Mouse (Mus musculus): ENCODE data around the gene Gabrg2. TPM values are rescaled to one million over a fixed set of nuclear protein-coding genes. Genes with fewer than 3 reads are reported as not detected.

Gabrg2 gene
- 0.07 and 0.09 TPM in 2 replicates for polyA plus RNA-seq (2015; fragmentation: Nextera tagmentation; extraction: Ambion mirVana)

DNA sequence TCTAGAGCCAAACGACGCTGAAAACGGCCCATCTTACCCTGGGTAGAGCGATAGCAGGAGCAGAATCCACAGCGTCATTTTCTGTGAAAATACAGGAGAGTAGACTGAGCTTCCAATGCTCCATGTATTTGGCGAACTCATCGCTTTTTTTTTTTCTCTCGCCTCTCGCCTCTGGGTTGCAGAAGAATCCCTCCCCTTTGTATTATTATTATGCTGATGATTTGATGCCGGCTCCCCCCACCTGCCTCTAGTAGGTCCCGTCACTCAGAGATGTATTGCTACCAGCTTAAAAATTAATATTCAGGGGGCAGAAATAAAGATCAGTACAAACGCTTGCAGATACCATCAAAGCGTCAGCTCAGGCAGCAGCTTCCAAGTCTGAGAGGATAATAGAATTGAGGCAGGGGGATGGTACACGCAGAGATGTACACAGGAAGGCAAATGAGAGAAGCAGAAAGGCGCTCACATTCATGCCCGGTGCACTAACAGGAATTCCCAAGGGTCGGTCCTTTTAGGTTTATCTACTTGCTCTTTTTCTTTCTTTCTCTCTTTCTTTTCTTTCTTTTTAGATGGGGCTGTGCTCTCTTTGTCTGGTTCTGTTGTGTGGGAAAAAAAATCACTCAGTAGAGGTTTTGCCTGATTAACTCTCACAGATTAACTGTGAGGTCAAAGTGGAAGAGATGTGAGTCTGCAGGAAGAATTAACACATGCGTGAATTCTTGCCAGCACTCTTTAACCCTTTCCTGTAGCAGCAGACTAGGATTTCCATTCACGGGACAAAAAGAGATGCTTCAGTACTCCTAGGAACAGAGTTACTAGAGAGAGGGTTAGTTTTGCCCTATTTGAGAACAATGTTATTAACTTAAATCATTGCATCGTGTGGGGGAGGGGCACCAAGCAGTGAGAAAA, at the start of gene Gabrg2:
Gene Gabrg2 (minus strand): TSS at position 668 of the 909 bp plus-strand sequence.
- no peak within 1 kb of the TSS for H3K4me2 ChIP-seq (ENCODE audit: low read depth, low read length)
- WGBS, result 10% methylated on average over 20 of the region's 20 CpGs
- no peak for ATAC-seq (replicated peaks; ENCODE audit: extremely low read depth, insufficient read depth, low FRiP score)
- no peak within 1 kb of the TSS for H3K4me3 ChIP-seq (ENCODE audit: low read length)
- H3K9ac ChIP-seq (ENCODE audit: low read length), result no peak within 1 kb of the TSS
- H3K36me3 ChIP-seq (ENCODE audit: control insufficient read depth, insufficient read depth), result no peaks in the 10 kb centered on the region
- H3K27ac ChIP-seq (ENCODE audit: low read length), result no peak within 1 kb of the TSS
- no peaks in the 10 kb centered on the region for H3K27me3 ChIP-seq (ENCODE audit: control insufficient read depth, insufficient read depth, low read length)
- no peaks in the 10 kb centered on the region for H3K9me3 ChIP-seq (replicated peaks; ENCODE audit: control insufficient read depth, low read length)
- H3K4me1 ChIP-seq (ENCODE audit: control insufficient read depth, insufficient read depth, low read length), result no peaks in the 10 kb centered on the region

DNA sequence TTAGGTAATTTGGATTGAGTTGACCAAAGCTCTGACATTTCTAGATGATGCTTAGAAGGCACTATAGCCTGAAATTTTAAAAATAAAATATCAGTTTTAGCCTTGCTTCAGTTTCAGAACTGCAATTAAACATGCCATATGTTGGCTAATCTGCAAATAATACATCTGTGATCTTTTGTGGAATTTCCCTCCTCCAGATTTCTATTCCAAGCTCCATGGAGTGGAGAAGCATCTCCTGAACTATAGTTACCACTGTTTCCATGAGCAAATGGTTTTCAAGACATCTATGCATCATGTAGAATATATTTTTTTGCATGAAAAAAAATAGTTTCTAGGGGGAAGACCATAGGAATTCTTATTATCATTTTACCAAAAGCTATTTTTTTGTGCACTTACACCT, 47.5 kb upstream of the Gabrg2 start:
- ATAC-seq (replicated peaks; ENCODE audit: extremely low read depth, insufficient read depth, low FRiP score), result no peak

DNA sequence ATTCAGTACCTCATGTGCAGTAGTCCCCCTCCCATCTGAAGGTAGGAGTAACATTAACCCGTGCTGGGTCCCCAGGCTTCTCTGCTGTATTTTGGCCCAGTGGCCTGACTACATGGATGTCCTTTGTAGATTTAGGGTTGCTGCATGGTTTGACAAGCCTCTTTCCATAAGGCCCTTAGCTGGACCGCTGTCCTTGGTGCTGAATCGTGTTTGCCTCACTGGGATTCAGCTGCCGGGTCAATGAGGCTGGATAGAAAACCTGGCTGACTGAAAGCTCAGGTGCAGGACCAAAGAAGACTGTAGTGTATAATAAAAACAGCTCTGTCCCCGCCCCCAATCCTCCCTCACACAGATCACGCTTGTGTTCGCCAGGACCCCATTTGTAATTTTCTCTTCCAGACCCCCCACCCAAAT, 1.2 kb downstream of the Gabrg2 start:
- Histone ChIP-seq H3K4me2 (ENCODE audit: low read depth, low read length) (no peak overlapping the region), H3K36me3 (ENCODE audit: control insufficient read depth, insufficient read depth) (no peaks in the 10 kb centered on the region), H3K9me3 (replicated peaks; ENCODE audit: control insufficient read depth, low read length) (no peaks in the 10 kb centered on the region), H3K27ac (ENCODE audit: low read length) (no peak overlapping the region), H3K9ac (ENCODE audit: low read length) (no peak overlapping the region), H3K4me1 (ENCODE audit: control insufficient read depth, insufficient read depth, low read length) (no peaks in the 10 kb centered on the region), H3K4me3 (ENCODE audit: low read length) (no peak overlapping the region), H3K27me3 (ENCODE audit: control insufficient read depth, insufficient read depth, low read length) (no peaks in the 10 kb centered on the region)
- WGBS, result 2% methylated on average over 7 of the region's 7 CpGs
- peak; percentile 52; the same call in 1 of the 2 replicates for ATAC-seq (replicated peaks; ENCODE audit: extremely low read depth, insufficient read depth, low FRiP score)

More for the DNA sequence above, 47.5 kb upstream of the Gabrg2 start:
- Histone ChIP-seq H3K4me3 (ENCODE audit: low read length) (no peak overlapping the region), H3K4me1 (ENCODE audit: control insufficient read depth, insufficient read depth, low read length) (no peaks in the 10 kb centered on the region), H3K36me3 (ENCODE audit: control insufficient read depth, insufficient read depth) (no peaks in the 10 kb centered on the region), H3K27ac (ENCODE audit: low read length) (no peak overlapping the region), H3K4me2 (ENCODE audit: low read depth, low read length) (no peak overlapping the region), H3K9ac (ENCODE audit: low read length) (no peak overlapping the region), H3K27me3 (ENCODE audit: control insufficient read depth, insufficient read depth, low read length) (no peaks in the 10 kb centered on the region), H3K9me3 (replicated peaks; ENCODE audit: control insufficient read depth, low read length) (peaks cover 3% of the 10 kb centered on the region; the same call in 1 of the 2 replicates)

DNA sequence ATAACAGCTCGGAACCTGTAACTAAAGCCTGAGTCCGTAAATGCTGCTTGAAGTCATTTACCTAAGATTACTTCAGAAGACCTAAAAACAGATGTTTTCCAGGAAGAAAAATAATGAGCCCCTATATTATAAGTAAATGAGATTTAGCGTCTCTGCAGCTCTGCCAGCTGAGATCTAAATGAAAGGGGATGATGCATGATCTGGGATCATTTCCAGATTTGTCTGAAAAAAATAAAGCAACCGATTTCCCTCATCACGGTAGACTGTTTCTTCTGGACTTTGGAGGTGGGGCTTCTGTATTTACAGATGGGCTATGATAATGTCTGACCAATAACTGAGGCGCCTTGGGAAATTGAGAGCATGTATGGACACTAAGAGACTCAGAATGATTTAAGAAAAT, 20.5 kb downstream of the Gabrg2 start:
- 66% methylated on average over 6 of the region's 6 CpGs for WGBS
- Histone ChIP-seq H3K36me3 (ENCODE audit: control insufficient read depth, insufficient read depth) (no peaks in the 10 kb centered on the region), H3K4me3 (ENCODE audit: low read length) (no peak overlapping the region), H3K4me2 (ENCODE audit: low read depth, low read length) (no peak overlapping the region), H3K9me3 (replicated peaks; ENCODE audit: control insufficient read depth, low read length) (no peaks in the 10 kb centered on the region), H3K4me1 (ENCODE audit: control insufficient read depth, insufficient read depth, low read length) (no peaks in the 10 kb centered on the region), H3K27ac (ENCODE audit: low read length) (no peak overlapping the region), H3K27me3 (ENCODE audit: control insufficient read depth, insufficient read depth, low read length) (no peaks in the 10 kb centered on the region), H3K9ac (ENCODE audit: low read length) (no peak overlapping the region)
- ATAC-seq (replicated peaks; ENCODE audit: extremely low read depth, insufficient read depth, low FRiP score), result no peak

DNA sequence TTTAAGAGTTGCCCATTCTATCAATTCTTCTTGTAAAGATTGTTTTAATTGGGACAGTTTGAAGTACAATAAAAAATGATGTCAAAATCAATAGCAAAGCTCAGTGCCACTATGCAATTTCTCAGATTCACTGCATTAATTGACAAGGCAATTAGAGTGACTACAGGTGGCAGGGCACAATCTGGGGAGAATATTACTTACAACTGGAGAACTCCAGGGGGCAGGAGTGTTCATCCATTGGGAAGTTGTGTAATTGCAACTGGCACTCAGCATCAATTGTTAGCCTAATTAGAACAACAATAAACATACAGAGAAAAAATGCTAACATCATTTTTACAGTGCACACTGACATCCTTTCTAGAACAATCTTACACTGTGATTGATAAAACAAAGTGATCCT, 32.1 kb downstream of the Gabrg2 start:
- ATAC-seq (replicated peaks; ENCODE audit: extremely low read depth, insufficient read depth, low FRiP score), result no peak
- no peak overlapping the region for H3K4me2 ChIP-seq (ENCODE audit: low read depth, low read length)

DNA sequence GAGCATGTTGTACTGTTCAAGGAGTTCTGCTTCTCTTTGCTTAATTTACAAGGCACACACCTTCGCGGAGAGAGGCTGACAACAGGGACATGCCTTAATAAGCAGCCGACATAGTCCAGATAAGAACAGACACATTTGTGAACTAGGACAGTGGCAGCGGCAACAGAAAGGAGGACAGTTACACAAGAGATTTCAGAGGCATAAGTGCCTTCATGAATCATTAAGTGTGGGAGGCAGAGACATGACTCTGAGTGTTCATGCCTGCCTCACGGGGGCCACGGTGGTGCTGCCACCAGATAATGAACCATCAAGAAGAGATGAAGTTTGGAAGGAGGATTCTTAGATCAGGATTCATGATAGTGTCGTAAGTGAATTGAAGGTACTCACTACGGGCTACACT, 38.0 kb downstream of the Gabrg2 start:
- 0 out of 2 replicates have a peak, but pooled peaks cover 2% of the 10 kb centered on the region for H3K4me1 ChIP-seq (ENCODE audit: control insufficient read depth, insufficient read depth, low read length)
- no peak for ATAC-seq (replicated peaks; ENCODE audit: extremely low read depth, insufficient read depth, low FRiP score)
- H3K27me3 ChIP-seq (ENCODE audit: control insufficient read depth, insufficient read depth, low read length), result no peaks in the 10 kb centered on the region
- 47% methylated on average over 8 of the region's 8 CpGs for WGBS
- no peak overlapping the region for H3K4me3 ChIP-seq (ENCODE audit: low read length)
- no peak overlapping the region for H3K9ac ChIP-seq (ENCODE audit: low read length)
- H3K4me2 ChIP-seq (ENCODE audit: low read depth, low read length), result no peak overlapping the region
- no peaks in the 10 kb centered on the region for H3K36me3 ChIP-seq (ENCODE audit: control insufficient read depth, insufficient read depth)
- no peaks in the 10 kb centered on the region for H3K9me3 ChIP-seq (replicated peaks; ENCODE audit: control insufficient read depth, low read length)
- H3K27ac ChIP-seq (ENCODE audit: low read length), result no peak overlapping the region

More for the DNA sequence above, 32.1 kb downstream of the Gabrg2 start:
- Histone ChIP-seq H3K27me3 (ENCODE audit: control insufficient read depth, insufficient read depth, low read length) (no peaks in the 10 kb centered on the region), H3K4me1 (ENCODE audit: control insufficient read depth, insufficient read depth, low read length) (no peaks in the 10 kb centered on the region), H3K9ac (ENCODE audit: low read length) (no peak overlapping the region), H3K27ac (ENCODE audit: low read length) (no peak overlapping the region), H3K9me3 (replicated peaks; ENCODE audit: control insufficient read depth, low read length) (no peaks in the 10 kb centered on the region), H3K36me3 (ENCODE audit: control insufficient read depth, insufficient read depth) (no peaks in the 10 kb centered on the region), H3K4me3 (ENCODE audit: low read length) (no peak overlapping the region)

DNA sequence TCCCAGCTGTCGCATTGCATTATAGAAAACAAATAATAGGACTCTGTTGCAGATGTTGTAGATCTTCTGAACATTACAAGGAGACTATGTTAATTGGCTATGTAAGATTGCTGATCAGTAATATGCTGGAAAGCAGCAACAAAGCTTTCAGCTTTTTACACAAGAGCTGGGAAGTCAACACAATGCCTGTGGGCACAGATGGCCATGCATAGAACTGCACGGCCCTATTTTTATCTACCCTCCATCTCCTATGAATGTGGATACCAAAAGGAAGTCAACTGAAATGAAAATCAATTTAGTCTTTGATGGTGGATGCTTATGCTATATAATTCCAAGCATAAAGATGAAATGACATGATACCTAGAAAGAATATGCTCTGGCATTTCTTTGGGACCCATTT, 47.1 kb downstream of the Gabrg2 start:
- Histone ChIP-seq H3K9me3 (replicated peaks; ENCODE audit: control insufficient read depth, low read length) (no peaks in the 10 kb centered on the region), H3K9ac (ENCODE audit: low read length) (no peak overlapping the region), H3K27me3 (ENCODE audit: control insufficient read depth, insufficient read depth, low read length) (no peaks in the 10 kb centered on the region), H3K4me1 (ENCODE audit: control insufficient read depth, insufficient read depth, low read length) (no peaks in the 10 kb centered on the region), H3K36me3 (ENCODE audit: control insufficient read depth, insufficient read depth) (no peaks in the 10 kb centered on the region), H3K4me2 (ENCODE audit: low read depth, low read length) (no peak overlapping the region), H3K4me3 (ENCODE audit: low read length) (no peak overlapping the region), H3K27ac (ENCODE audit: low read length) (no peak overlapping the region)
- ATAC-seq (replicated peaks; ENCODE audit: extremely low read depth, insufficient read depth, low FRiP score), result no peak
- WGBS, result 85% methylated on average over 2 of the region's 2 CpGs

DNA sequence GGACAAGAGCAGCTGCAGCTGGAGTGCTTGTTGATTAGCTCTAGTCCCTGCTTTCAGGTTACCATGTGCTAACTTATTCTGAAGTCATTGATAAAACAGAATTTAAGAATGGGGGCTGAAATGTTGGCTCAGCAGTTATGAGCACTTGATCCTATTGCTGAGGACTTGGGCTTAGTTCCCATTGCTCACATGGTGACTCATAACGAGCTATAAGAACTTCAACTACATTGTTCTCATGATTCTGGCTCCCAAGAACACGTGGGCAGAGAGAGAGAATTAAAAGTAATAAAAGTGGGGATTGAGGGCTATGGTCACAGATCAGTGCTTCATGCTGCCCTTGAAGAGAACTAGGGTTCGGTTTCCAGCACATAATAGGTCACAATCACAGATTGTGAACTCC, 48.8 kb downstream of the Gabrg2 start:
- Histone ChIP-seq H3K27ac (ENCODE audit: low read length) (no peak overlapping the region), H3K4me2 (ENCODE audit: low read depth, low read length) (no peak overlapping the region), H3K9ac (ENCODE audit: low read length) (no peak overlapping the region), H3K4me1 (ENCODE audit: control insufficient read depth, insufficient read depth, low read length) (no peaks in the 10 kb centered on the region), H3K4me3 (ENCODE audit: low read length) (no peak overlapping the region), H3K9me3 (replicated peaks; ENCODE audit: control insufficient read depth, low read length) (no peaks in the 10 kb centered on the region), H3K36me3 (ENCODE audit: control insufficient read depth, insufficient read depth) (no peaks in the 10 kb centered on the region), H3K27me3 (ENCODE audit: control insufficient read depth, insufficient read depth, low read length) (no peaks in the 10 kb centered on the region)
- WGBS, result 49% methylated on average over 3 of the region's 3 CpGs
- no peak for ATAC-seq (replicated peaks; ENCODE audit: extremely low read depth, insufficient read depth, low FRiP score)

DNA sequence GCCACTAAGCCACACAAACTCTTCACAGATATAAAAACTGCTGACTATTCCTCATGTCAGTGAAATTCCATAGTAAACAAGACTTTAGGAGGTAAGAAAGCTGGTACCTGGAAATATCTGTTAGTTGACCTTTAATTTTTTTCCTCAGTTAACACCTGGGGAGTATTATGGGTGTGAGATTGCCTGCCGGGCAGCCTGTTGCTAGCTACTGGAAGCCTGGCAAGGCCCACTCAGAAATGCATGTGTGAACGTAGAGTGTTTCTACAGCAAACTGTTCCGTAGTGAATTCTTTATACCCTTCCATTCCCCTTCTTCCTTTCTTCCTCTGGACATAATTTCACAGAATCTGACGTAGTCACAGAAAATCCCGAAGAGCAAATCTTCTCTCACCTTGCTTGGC, 55.2 kb downstream of the Gabrg2 start:
- WGBS, result 82% methylated on average over 5 of the region's 5 CpGs

More for the DNA sequence above, 55.2 kb downstream of the Gabrg2 start:
- Histone ChIP-seq H3K4me1 (ENCODE audit: control insufficient read depth, insufficient read depth, low read length) (no peaks in the 10 kb centered on the region), H3K9me3 (replicated peaks; ENCODE audit: control insufficient read depth, low read length) (no peaks in the 10 kb centered on the region), H3K27me3 (ENCODE audit: control insufficient read depth, insufficient read depth, low read length) (no peaks in the 10 kb centered on the region), H3K4me2 (ENCODE audit: low read depth, low read length) (no peak overlapping the region), H3K9ac (ENCODE audit: low read length) (no peak overlapping the region), H3K27ac (ENCODE audit: low read length) (no peak overlapping the region), H3K4me3 (ENCODE audit: low read length) (no peak overlapping the region), H3K36me3 (ENCODE audit: control insufficient read depth, insufficient read depth) (no peaks in the 10 kb centered on the region)
- ATAC-seq (replicated peaks; ENCODE audit: extremely low read depth, insufficient read depth, low FRiP score), result no peak

Measured in heart, embryonic 16.5 days (tissue).